Mouse (Mus musculus) cerebellum, adult (tissue): ENCODE measurements around the gene Gm28048.

Experiments used
- ATAC-seq: cut with Nextera tagmentation; 2 replicates; pipeline ENCODE4 v1.9.2; 2017; ENCODE audit warnings: mild to moderate bottlenecking, moderate library complexity, mixed read lengths; ENCODE audit not compliant: insufficient number of reproducible peaks, low FRiP score, low TSS enrichment

The Gm28048 gene

DNA sequence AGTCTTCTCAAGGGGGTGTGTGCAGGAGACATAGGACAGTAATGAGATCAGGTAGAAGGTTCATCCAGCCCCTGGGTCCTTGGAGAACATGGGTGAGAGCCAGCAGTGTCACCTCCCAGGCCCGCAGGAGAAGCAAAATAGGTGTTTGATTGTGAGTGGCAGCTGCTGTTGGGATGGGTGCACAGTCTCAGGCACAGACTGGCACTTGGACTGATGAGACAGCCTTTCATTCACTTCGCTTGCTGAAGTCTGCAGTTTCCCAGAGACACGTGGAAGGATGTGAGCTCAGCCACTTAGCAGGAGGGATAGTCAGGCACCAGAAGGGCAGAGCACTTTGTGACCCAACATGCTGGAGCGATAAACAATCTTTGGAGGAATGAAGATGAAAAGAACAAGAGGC lies 118.3 kb downstream of the Gm28048 start:
- no peak for ATAC-seq

DNA sequence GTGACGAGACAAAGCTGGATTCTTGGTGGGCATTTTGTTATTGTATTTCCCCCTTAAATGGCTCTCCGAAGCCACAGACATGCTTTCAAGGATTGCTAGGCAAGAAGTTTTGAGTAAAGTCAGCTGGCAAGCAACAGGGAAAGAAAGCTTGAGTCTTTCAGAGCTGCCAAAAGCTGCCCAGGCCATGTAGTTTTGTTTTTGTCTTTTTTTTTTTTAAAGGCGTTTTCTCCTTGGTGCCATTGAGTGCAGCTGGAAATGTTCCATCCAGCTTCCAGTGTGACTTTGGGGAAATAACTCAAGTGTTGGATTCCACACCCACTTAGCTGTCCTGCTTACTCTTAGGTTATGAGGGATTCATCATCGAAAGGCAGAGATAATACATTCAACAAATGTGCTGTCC lies 120.6 kb downstream of the Gm28048 start:
- ATAC-seq, result no peak

DNA sequence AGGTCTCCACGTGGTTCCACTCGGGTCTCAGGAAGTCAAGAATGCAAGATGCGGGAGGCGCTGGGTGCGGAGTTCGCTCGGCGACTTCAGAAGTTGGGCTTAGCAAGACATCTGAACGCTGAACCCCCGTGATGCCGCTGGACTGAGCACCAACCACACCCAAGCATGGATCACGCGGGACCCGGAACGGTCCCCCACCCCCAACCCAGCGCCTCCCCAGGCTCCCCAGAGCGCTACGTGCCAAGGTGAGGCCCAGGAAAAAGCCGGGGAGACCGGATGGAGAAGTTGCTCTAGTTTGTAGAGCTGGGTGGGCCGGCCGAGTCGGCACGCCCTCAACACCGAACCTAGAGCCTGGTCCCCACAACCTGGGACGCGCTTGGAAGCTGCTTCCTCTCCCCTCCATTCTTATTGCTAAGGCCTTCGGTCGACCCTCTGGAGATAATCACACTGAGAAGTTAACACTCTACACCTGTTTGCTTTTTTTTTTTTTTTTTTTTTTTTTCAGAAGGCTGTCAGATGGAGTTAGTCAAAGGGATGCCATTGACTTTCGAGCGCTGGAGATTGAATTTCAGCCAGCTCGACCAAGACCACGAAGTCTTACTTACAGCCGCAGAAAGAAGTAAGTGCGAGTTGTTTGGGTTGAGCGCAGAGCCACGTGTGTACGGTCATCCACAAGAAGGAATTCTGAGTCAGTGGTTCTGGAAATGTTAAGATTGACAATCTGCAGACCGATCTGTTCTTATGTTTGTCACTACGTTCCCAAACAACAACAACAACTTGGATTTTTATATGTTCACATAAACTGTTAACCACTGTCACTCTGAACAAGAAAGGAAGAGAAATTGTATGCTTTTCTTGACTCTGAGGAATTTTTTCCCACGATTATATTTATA lies 121.3 kb downstream of the Gm28048 start, which contains the start of gene B3gnt2:
B3gnt2 (minus strand) TSS at position 627 of the 893 bp plus-strand sequence.
- no peak for ATAC-seq

DNA sequence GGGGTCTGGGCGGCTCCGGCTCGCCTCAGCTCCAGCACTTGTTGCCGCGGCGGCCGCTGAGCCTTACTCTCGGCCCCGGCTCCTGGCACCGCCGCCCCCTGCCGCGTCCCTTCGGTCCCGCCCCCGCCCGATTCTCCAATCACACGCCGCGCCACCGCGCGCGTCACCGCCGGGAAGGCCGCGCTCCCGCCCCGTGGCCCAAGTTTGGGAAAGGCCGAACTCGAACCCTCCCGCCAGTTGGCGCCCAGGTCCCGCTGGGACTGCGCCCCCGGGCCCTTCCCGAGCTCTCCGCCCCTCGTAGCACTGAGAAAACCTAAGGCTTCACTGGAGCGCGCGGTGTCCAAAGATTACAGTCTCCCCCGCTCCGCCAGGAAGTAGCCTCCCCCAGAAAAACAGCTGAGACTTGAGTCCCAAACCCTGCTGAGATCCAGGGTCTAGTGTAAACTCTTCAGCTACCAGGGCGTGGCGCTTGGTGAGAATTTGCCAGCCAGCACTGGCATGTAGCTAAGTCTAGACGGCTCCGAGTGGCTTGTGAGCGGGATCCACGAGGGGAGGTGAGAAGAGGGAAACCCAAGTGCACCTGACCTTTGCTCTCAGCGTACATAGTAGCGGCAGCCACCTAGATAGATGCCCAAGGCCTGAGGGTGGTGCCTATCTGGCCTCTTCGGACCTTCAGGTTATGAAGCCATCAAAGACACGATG lies 122.1 kb downstream of the Gm28048 start:
- ATAC-seq, result peak; percentile 39; the same call in 1 of the 2 replicates

DNA sequence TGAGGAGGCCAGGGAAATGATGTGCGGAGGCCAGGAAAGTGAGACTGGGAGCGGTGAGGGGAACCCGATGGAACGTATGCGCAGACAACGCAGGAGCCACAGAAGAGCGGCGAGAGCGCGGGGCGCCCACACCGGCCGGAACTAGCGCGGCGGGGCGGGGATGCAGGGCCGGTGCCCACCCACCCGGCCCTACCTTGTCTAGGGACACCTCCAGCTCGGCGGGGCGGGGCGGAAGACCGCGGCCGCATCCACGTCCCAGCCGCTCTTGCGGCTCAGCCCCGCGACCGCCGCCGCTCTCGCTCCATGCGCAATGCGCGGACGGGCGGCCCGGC lies 122.6 kb downstream of the Gm28048 start:
- ATAC-seq, result 0 out of 2 replicates have a peak, but pooled peaks have one; percentile 12

DNA sequence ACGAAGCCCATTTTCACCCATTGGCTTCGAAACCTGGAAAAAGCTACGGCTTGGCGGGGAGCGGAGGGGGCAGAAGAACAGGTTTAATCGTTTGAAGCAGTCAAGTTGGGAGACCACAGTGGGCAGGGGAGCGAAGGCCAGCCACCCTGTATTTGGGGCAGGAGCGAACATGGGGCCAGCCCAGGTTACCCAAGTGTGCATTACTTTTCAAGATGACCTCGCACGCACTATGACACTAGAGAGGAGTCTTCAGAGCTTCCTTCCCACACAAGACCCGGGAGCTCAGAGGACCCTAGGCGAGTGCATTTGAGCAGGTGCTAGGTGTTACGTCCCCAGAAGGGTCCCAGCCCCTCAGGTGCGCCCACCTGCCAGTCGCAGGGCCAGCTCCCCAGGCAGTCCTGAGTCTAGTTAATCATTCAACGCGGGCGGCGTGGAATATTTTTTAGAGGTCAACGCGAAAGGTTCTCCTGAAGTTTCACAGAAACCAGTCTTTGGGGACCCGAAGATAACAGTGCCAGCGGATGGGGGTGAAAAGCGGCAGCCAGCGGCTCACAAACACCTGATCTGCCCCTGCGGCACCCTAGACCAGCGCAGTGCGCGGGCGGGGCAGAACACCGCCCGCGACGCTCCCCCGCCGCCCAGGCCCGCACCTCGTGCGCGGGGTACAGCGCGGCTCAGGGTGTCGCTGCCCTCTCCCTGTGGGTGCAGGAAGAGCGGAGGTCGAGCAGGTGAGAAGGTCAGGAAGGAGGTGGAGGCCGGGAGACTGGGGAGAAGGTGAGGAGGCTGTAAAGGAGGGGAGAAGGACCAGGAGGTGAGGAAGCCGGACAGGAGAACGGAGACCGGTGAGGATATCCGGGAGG lies 123.2 kb downstream of the Gm28048 start:
- ATAC-seq, result 0 out of 2 replicates have a peak, but pooled peaks have one; percentile 17

DNA sequence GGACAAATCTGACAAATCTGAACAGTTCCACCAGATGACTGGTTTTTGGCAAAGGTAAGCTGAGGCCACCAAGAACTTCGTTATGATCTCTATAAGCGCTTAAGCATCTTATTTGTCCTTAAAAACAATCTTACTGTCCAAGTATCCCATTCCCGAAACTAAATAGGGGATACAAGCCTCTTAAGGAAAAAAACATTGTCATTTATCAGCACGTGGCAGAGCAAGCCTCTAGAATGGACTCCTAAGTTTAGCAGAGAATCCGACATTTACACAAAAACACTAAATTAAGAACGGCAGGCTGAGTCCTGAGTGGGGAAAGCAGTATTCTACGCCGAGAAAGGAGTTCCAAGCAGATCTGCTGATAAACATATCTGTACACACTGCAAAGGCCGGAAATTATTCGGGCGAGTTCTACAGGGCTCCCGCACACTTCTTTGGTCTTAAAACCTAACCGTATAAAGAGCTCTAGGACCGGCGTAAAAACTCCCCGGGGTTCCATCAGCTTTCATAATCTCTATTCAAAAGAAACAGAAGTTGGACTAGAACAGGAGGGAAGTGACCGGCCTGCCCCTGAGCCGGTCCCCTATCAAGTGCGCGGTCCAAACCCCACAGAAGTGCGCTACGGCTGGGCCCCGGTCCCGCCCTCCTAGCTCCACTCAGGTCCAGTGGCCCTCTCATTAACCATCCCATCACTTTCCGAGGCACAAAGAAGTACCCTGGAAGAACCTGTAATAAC lies 124.0 kb downstream of the Gm28048 start:
- ATAC-seq, result no peak

DNA sequence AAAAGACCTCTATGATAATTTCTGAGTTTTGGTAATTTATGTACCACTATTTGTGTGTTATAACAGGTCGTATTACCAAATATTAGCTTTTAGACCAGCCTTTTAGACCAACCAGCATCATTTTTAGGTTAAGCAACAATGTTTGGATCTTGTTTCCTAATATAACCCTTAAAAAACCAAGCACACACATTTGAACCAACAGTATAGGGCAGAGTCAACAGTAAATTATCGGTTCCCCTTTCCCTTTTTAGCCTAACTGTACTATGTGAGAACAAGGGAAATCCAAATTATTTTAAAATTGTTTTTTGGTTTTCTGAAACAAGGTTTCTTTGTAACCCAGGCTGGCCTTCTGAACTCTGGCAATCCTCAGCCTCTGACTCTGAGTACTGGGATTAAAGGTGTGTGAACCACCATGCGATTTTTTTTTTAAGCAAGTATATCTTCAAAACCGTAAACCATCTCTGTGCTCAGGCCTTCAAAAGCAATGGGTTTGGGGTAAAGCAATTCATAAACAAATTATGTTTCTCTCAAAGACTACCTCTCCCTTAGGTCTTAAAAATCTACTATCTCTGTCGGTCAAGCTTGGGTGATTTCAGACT lies 124.7 kb downstream of the Gm28048 start:
- no peak for ATAC-seq

DNA sequence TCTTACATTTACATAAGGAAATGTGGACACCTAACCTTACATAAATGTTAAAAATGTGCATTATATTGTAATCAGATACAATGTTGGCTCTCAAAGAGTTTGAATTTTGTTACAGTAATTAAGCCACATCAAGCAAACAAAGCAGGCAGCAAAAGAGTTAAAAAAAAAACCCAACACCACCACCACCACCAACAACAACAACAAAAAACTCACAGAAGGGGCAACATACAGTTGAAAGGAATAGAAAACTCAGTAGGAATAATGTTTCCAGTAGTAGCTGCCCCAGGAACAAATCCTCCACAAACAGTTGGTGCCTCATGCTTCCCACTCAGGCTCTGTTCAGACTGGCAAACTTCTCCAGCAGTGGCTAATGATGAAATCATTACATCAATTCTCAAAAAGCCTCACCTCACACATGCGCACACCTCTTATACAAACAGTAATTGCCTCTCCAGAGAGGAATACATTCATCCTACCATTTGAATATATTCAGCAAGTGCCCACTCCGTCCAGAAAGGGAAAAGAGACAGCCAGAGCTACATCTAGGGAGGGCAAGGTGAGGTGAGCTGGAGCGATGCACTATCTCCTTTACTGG lies 125.4 kb downstream of the Gm28048 start:
- ATAC-seq, result no peak

DNA sequence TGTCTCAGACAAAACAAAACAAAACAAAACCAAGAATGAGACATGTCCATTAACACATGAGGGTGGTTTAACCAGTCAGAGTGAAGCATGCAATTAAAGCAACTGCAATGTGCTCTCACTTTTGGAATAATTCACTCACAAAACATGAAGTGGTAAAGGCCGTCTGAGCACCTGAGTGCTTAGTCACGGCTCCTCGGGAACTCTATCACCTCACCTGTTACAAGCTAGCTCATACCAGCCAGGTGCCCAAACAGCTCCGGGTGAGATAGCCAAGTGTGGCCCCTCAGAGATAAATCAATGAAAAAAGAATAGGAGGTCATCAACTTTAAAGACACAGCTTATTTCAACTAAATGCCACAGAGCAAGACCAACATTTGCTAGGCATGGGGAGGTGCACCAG lies 127.3 kb downstream of the Gm28048 start:
- ATAC-seq, result no peak

DNA sequence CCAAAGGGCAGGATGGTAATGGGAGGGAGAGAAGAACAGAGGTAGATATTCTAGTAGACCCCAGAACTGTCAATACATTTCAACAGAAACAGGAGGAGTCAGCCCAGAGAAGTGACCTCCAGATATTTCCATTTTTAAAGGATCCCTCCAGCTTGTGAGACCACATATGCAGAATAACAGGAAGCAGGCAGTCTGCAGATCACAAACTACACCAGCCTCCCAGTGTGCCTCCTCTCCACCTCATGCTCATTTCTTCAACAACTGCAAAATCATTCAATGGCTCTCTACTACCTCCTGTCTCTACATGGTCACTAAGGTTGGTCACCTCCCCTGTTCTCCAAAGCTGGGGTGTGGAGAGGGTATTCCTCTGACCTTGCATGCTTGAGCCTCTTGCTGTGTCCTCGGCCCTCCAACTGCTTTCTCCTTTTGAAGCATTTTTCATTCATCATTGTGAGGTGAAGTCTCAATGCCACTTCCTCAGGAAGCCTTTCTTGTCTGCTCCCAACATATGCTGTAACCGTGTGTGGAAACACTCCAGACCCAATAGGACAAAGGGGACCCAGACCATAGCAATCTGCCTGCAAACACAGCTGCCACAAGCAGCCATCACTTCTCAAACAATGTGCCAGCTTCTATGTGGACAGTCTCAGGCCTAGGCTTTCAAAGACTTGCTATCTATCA lies 128.3 kb downstream of the Gm28048 start:
- no peak for ATAC-seq

DNA sequence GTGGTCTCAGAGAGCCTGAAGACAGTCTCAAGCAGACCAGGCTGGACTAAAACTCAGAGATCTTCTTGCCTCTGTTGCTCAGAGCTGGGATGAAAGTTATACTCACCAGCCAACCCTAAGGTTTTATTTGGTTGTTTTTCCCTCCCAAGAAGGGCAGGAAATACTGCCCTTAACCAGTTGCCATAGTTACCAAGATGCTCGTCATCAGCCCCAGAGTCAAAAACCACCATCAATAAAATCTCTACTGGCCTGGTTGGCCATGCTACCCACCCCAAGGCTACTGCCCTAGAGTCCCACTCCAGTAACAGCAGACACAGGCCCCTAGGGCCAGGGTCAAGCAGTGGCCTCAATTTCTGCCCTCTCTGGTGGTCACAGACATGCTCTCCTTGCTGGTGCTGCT lies 129.4 kb downstream of the Gm28048 start:
- no peak for ATAC-seq

DNA sequence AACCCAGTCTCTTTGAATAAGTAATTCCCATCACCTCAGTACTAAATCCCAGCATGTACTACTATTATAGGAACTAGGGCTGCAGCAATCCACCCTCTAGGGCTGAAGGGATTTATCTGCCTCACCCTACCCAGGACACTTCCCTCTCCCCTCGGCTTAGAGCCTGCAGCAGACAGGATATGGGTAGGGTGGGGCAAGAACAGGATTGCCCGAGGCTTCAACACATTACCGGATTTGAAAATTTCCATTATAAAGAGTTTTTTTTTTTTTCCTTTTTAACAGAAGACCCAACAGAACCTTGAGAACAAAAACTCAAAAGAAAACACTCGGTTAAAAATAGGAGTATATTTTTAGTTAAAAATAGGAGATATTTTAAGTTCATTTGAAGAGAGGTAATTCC lies 130.5 kb downstream of the Gm28048 start:
- ATAC-seq, result no peak

DNA sequence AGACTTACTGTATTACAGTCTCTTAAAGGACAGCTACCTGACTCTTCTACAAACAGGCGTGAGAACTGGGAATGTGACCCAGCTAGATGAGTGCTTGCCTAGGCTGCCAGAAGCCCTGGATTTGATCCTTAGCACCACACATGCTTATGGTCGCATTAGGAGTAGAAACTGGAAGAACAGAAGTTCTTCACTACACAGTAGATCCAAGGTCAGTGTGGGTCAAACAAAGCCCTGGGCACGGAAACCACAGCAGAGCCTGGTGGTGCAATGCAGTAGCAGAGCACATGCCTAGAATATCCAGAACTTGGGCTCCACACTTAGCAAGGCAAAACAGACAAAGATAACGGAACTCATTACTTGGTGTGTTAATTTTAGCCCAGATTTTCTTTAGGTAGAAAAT lies 131.8 kb downstream of the Gm28048 start:
- ATAC-seq, result no peak

DNA sequence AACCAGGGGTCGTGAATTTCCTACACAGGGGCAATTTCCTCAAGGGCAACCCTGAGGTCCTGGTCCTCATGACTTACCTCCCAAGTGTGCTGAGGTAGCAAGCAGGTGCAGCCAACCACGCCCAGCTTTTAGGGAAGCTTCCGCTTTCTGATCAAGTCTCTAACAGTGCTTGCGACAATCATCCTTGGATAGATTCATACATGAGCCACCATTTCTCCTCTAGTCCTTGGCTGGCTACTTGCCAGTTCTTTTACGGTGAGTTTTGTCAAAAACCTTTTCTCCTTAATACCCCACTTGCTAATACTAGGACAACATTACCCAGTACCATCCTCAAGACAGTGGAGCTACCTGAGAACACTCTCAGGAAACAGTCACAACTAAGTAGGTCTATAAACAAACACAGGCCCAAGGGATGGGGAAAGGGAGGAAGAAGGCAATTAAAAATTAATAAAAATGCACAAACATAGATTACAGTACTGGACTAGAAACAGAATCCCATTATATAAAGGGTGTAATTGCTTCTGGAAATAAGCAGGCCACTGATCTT lies 133.2 kb downstream of the Gm28048 start:
- no peak for ATAC-seq

DNA sequence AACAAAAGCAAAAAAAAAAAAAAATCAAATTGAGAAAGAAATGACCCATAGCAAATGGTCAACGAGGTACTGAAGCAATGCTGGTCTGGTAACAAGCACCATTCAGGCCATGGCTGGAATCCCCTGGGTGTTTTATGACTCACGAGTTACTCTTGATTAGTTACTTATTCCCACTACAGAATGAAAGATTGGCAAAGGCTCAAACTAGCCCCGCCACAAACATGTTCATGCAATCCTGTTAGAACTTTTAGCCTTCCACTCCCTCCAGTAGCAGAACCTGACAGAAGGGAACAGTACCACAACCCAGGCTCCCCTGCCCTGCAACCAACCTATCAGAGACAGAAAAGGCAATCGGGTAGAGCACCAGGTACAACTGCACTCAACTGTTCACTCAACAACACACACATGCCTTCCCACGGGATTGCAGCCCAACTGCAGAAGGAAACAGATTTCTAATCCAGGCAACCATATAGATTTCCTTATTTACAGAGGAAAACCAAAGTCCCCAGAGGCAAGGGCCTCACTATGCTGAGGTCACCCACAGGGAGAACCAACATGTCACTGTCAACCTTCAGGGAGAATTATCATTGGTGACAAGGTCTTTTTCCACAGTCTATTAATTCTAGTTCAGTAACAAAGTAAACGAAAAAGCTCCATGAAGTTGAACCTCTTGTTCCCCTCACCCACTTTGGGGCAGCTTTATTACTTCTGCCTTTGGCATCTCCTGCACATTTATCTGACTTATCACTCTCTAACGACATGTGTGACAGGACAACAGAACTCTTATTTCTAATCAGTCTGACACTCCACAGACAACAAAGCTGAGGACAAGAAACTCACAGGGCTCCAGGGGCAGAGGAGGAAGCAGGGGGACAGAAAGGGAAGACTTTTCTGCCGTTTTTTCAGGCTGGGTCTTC lies 133.9 kb downstream of the Gm28048 start:
- no peak for ATAC-seq

DNA sequence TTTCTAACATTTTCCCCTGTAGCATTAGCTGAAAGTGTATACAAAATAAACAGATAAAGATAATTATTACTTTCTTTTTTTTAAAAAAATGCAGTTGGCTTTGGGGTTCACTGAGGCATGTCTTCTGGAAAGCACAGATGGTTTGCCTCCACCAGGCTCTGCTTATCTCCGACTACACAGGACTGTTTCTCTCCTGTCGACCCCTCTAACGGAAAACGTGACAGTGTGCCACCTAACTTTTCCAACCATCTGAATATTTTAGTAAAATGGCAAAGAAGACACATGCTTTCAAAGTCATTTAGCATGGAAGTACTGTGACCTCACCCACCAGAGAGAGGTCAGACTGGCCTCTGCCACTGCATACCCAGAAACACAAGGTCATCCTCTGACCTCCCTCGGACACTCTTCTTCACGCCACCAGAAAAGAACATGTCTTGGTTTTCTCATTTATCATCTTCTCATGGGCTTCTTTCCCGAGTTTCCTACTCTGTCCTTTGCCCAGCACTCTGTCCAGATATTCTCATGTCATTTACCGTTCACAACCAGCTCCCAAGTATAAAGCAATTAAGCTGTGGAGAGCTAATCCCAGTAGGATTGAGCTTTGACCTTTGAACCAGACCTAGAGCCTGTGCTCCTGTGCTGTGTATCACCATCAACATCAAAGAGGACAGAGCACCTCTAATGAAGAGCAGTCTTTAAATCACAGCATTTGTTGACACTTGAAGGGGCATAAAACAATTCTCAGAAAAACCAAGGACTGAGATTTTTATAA lies 134.7 kb downstream of the Gm28048 start:
- no peak for ATAC-seq
